Mouse (Mus musculus) heart, adult 2 months (tissue): ENCODE measurements around the gene Dnal4.

Source experiments
- CTCF ChIP-seq: fragments of 200-600 bp; IDR thresholded peaks from 2 replicates; pipeline ENCODE4 v1.8.1; 2022; ENCODE audit warnings: antibody characterized with exemption, mild to moderate bottlenecking, moderate library complexity
- EP300 ChIP-seq: fragments of 200-500 bp; IDR thresholded peaks from 2 replicates; pipeline ENCODE4 v1.6.1; 2011; ENCODE audit warnings: low read depth, low read length, control low read depth; ENCODE audit not compliant: insufficient read depth
- POLR2A ChIP-seq: fragments of 200-500 bp; IDR thresholded peaks from 2 replicates; pipeline ENCODE4 v1.6.1; 2011; ENCODE audit warnings: mild to moderate bottlenecking, low read depth, low read length, control low read depth; ENCODE audit not compliant: insufficient read depth

DNA sequence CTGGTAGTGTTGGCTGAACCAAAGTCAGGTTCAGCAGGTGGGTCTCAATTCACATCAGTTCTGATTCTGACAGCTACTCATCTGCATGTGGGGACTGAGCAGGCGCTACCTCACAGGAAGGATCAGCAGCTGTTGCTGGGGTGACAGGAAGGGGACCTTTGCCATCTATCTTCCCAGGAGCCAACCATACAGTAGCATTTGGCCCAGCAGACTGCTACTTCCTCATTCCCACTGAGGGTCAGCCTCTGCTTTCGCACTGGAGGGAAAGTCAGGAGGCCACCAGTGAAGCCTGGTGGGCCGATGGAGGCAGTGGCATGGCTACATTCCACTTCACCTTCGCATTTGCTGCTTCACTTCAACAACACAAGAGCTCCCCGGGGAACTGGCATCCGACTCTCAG, 9.3 kb downstream of the Dnal4 start:
- TF ChIP-seq POLR2A, result no peak
- TF ChIP-seq CTCF, result no peak
- TF ChIP-seq EP300, result no peak
